Comparison of ENCODE assay signal across 28 mouse cellular contexts in genomic region chr1:5297627-5298026, GRCm38 (mm10).
DNase-seq lines count a peak whose midpoint lies in the region; ATAC-seq and TF ChIP-seq lines count a peak whose summit lies in the region.
"Had no signal": no experiment of that assay in that cellular context is flagged by ENCODE, and none has a peak within 500 bp of the region (broad histone marks: within the 10 kb centered on the region; RNA-seq: fewer than 3 reads in every experiment).

No protein-coding gene starts in this region.

- H3K27me3 ChIP-seq in forebrain, postnatal 0 days (ENCODE audit: insufficient read depth, low read length): no peaks in the 10 kb centered on the region
- no peaks in the 10 kb centered on the region for H3K27me3 ChIP-seq in forebrain, embryonic 15.5 days
- H3K27me3 ChIP-seq: CH12.LX; embryonic facial prominence, embryonic 13.5 days; embryonic facial prominence, embryonic 15.5 days; forebrain, embryonic 12.5 days; Patski had no signal

- no peaks in the 10 kb centered on the region for H3K9me3 ChIP-seq in forebrain, postnatal 0 days (ENCODE audit: low read length)
- no peaks in the 10 kb centered on the region for H3K9me3 ChIP-seq in forebrain, embryonic 15.5 days
- H3K9me3 ChIP-seq: embryonic facial prominence, embryonic 13.5 days; embryonic facial prominence, embryonic 15.5 days; forebrain, embryonic 10.5 days; forebrain, embryonic 12.5 days; G1E had no signal

- H3K4me2 ChIP-seq in forebrain, postnatal 0 days (ENCODE audit: low read depth): no peak overlapping the region
- H3K4me2 ChIP-seq in forebrain, embryonic 15.5 days (replicated peaks): no peak overlapping the region
- H3K4me2 ChIP-seq: embryonic facial prominence, embryonic 13.5 days; embryonic facial prominence, embryonic 15.5 days; forebrain, embryonic 12.5 days had no signal

- ATAC-seq in forebrain, postnatal 0 days: 0 out of 2 replicates have a peak, but pooled peaks have one; percentile 53
- ATAC-seq in forebrain, embryonic 15.5 days (replicated peaks): no peak
- ATAC-seq: activated CD4-positive, CD25-positive, alpha-beta regulatory T cell, adult 4 months; CD4-positive, CD25-positive, alpha-beta regulatory T cell, adult 4 months; forebrain, embryonic 14.5 days; Patski had no signal

- TF ChIP-seq CTCF in forebrain, postnatal 0 days (IDR thresholded peaks at IDR 0.05; ENCODE audit: low read depth): no peak

- H3K4me3 ChIP-seq in forebrain, postnatal 0 days (ENCODE audit: low read depth, low read length): no peak overlapping the region
- no peak overlapping the region for H3K4me3 ChIP-seq in forebrain, embryonic 15.5 days
- H3K4me3 ChIP-seq: embryonic facial prominence, embryonic 13.5 days; embryonic facial prominence, embryonic 15.5 days; erythroblast, embryonic 14.5 days; forebrain, embryonic 10.5 days; forebrain, embryonic 12.5 days had no signal

- H3K4me1 ChIP-seq in forebrain, postnatal 0 days (ENCODE audit: insufficient read depth): no peaks in the 10 kb centered on the region
- no peaks in the 10 kb centered on the region for H3K4me1 ChIP-seq in forebrain, embryonic 15.5 days
- H3K4me1 ChIP-seq: embryonic facial prominence, embryonic 13.5 days; embryonic facial prominence, embryonic 15.5 days; forebrain, embryonic 10.5 days; forebrain, embryonic 12.5 days had no signal

- H3K9ac ChIP-seq in forebrain, postnatal 0 days: no peak overlapping the region
- H3K9ac ChIP-seq in forebrain, embryonic 15.5 days (replicated peaks): no peak overlapping the region
- H3K9ac ChIP-seq: embryonic facial prominence, embryonic 13.5 days; embryonic facial prominence, embryonic 15.5 days; forebrain, embryonic 12.5 days had no signal

- WGBS in forebrain, postnatal 0 days: 86% methylated on average over 1 of the region's 1 CpGs
- 88% methylated on average over 1 of the region's 1 CpGs for WGBS in forebrain, embryonic 15.5 days

- no peak overlapping the region for H3K27ac ChIP-seq in forebrain, postnatal 0 days (ENCODE audit: low read depth, low read length)
- H3K27ac ChIP-seq in forebrain, embryonic 15.5 days (replicated peaks): no peak overlapping the region
- H3K27ac ChIP-seq: embryonic facial prominence, embryonic 13.5 days; embryonic facial prominence, embryonic 15.5 days; forebrain, embryonic 10.5 days; forebrain, embryonic 12.5 days had no signal

- DNase-seq in forebrain, postnatal 0 days: no peak
- DNase-seq in frontal cortex, adult 2 months (ENCODE audit: extremely low spot score in 1 of 2, low spot score in 1 of 2): peak; percentile 4 to 39
- DNase-seq in frontal cortex, postnatal 10 days (ENCODE audit: low spot score in 2 of 2): no peak
- DNase-seq in brain, adult 2 months (ENCODE audit: low read depth, low spot score): peak; percentile 28
- DNase-seq in heart, postnatal 4 days: no peak
- DNase-seq: adrenal gland, adult 8-10 months; adrenal gland, postnatal 14 days; adrenal gland, postnatal 36 days; B cell, adult 2 months; cerebellum, adult 11 months; cerebellum, adult 18-20 months; cerebellum, adult 8-10 months; cerebellum, adult 9-11 months; cerebellum, postnatal 14 days; cerebellum, postnatal 36 days; embryo, embryonic 11 days had no signal

- H3K36me3 ChIP-seq in forebrain, postnatal 0 days (ENCODE audit: insufficient read depth): no peaks in the 10 kb centered on the region
- no peaks in the 10 kb centered on the region for H3K36me3 ChIP-seq in forebrain, embryonic 15.5 days
- H3K36me3 ChIP-seq: embryonic facial prominence, embryonic 13.5 days; embryonic facial prominence, embryonic 15.5 days; forebrain, embryonic 10.5 days; forebrain, embryonic 12.5 days; G1E had no signal

Comparison
In these comparisons a context has a peak if more than half of its experiments do, and no peak if none do; other contexts are left out.
1. DNase-seq: peak in frontal cortex, adult 2 months (2 of 2) and brain, adult 2 months (single experiment); none in forebrain, postnatal 0 days (single experiment), frontal cortex, postnatal 10 days (0 of 2) and heart, postnatal 4 days (single experiment).